Mouse (Mus musculus) heart, adult 8-10 months (tissue): ENCODE measurements around the gene Lcp1. TPM values are rescaled to one million over a fixed set of nuclear protein-coding genes. Genes with fewer than 3 reads are reported as not detected.

ENCODE experiments used
- DNase-seq: peaks from one replicate; pipeline ENCODE4 v3.0.0; 2022; ENCODE audit warnings: low spot score
- total RNA-seq, 4 experiments: library from RNA; stranded (reverse); gene quantifications; 2 replicates each; pipeline ENCODE4 v1.2.4; 2022

The Lcp1 gene
- total RNA-seq, 4 experiments from 2014 or later: 8.8 to 14.3 (median 11.4) TPM

DNA sequence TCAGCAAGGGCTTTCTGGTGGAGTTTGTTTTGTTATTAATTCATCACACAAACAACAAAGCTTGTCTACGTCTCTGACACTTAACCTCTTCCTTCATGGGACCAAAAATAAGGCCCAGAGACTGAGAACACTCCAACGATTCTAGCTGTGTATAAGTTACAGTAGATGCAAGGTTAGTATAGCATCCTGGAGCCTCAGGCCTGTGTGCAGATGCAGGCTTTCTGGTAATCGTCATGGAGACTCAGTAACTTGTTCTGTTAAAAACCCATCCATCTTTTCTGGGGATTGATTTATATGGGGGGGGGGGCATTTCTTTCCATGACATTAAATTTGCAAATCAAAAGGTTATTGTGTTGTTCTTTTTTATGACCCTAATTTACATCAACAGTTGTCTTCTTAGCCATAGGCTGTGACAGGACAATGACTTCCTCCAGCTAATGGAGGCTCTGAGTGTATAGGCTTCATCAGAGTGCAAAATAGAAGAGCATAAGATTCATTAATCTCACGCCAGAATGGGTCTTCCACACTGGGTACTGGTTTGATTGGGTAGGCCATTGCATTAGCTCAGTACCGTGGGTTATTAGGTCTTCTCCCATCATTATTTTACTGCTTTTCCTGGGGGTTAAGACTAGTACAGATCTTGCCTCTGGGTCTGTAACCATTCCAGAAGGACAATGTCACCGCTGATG lies 74.6 kb downstream of the Lcp1 start:
- no peak for DNase-seq

GRCm38 (mm10) chr14:75206307-75206706 lies 75.4 kb downstream of the Lcp1 start:
- no peak for DNase-seq

GRCm38 (mm10) chr14:75208572-75209151 lies 77.8 kb downstream of the Lcp1 start:
- DNase-seq: no peak

GRCm38 (mm10) chr14:75213752-75214151 lies 82.9 kb downstream of the Lcp1 start:
- no peak for DNase-seq

DNA sequence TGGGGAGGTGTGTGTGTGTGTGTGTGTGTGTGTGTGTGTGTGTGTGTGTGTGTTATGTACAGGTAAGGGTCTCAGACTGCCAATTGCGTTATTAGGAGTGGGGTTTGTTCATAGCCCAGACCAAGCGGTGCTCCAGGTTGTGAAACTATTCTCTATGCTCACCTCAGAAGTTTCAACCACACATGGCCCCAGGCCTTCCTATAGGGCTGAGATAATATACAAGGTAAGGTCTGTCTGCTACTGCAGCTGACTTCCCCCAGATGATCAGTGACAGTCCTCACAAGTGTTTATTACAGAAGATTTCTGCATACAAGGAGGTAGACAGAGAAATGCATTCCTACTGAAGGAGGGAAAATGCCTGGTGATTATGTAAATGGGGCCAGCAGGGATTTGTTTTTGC lies 87.9 kb downstream of the Lcp1 start:
- no peak for DNase-seq

DNA sequence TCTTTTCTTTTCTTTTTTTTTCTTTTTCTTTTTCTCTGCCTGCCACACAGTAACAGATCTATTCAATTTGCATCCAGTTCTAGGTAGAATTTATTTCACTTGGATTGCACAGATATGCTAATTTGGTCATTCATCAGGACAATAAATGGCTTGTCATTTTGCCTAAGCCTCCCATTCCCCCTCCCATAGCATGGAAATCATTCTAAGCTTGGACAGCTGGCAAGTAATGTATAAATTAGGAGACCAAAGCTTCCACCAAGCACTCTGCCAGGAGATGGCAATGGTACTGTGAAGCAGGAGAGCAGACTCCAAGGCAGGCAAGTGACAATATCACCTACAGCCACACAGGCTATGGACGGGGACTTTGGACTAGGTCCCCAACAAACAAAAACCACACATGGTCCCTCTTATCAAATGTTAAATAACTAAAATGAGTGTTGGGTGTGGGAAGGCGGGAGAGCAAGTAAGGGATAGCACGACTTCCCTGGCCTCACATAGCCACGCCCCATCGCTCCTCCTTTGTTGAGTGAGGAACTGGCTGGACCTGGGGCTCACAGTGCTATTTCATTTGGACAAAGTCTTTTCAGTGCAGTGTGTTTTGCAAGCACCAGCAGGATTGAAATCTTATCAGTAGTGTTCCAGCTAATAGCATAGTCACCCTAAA lies 88.5 kb downstream of the Lcp1 start:
- no peak for DNase-seq

DNA sequence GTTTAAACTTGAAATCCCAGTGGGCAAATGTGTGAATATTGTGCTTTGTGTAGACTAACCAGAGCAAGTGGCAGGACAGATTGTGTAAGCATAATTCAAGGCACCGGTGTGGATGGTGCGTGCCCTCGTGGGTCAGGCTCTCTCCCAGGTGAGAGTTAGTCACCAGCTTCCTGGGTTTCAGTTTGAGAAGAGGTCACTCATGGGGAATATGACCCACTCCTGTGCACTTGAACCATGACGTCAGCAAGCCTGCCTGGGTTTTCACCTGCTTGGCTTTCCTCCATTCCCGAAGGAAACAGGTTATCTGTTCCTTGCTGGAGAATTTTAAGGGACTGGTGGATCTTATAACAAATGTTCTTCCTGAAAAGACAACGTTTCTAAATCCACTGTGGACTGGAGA lies 91.5 kb downstream of the Lcp1 start:
- DNase-seq: no peak

DNA sequence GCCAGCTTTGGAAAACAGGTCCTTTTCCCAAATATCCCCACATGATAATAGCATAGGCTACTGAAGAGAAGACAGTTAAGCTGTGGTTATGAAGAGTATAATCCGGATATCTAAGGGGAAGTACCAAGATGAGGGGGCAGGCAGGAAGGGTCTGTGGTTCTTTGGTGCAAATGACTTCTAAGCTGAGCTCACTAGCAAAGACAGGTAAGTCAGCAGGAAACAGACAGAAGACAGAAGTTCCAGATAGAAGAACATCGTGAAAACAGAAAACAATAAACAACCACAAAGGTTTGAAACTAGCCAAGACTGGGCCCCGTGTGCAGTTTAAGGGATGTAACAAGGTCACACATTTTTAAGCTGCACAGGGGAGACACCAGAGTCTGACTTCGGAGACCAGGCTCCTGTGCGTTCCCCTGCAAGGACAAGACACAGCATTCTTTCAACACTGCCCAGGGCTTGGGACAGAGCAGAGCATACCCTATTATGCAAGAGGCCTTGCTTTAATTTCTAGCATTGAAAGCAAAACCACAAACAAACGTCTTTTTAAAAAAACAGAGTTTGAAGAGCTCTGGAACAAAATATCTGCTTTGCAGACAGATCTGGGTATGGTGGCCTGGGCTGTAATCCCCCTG lies 96.7 kb downstream of the Lcp1 start:
- DNase-seq: no peak

- DNase-seq: peak; percentile 10
These were observed 98.9 kb downstream of the Lcp1 start for GRCm38 (mm10) chr14:75229834-75230233.

GRCm38 (mm10) chr14:75233070-75233469 lies 102.2 kb downstream of the Lcp1 start:
- DNase-seq: no peak

DNA sequence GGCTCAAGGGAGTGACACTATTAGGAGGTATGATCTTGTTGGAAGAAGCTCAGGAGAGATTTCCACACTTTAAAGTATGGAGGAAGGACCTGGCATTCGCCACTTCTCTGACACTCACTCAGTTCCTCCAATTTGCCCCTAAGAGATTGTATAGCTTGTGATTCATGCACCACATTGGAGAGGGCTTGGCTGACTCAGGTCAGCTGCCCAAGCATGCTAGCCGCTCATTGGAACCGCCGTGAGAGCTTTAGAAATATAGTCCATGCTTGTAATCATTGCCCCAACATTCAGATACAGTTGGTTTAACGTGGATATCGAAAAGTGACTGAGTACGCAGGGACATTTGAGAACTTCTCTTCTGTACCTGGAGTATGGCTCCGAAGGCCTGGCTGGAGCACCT lies 104.7 kb downstream of the Lcp1 start:
- no peak for DNase-seq

GRCm38 (mm10) chr14:75235955-75236635 lies 105.2 kb downstream of the Lcp1 start:
- no peak for DNase-seq

DNA sequence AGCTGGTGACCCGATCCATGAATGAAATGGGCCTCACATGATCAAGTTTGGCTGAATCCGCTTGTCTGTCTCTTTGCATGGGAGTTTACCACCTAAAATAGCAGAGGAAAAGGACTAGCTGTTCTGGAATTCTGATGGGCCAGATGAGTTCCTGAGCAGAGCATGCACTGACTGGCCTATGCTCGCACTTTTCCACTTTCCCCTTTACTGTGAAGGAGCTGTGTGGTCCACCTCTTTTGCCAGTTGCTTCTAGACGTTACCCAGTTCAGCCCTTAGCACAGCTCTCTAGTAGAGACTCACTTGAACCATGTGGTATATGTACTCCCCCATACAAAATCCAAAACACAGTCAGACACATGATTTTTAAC lies 105.7 kb downstream of the Lcp1 start:
- no peak for DNase-seq

GRCm38 (mm10) chr14:75237096-75237495 lies 106.2 kb downstream of the Lcp1 start:
- no peak for DNase-seq

GRCm38 (mm10) chr14:75238054-75238692 lies 107.3 kb downstream of the Lcp1 start:
- DNase-seq: no peak

- no peak for DNase-seq
These were observed 111.2 kb downstream of the Lcp1 start, which contains the start of gene Cpb2 for GRCm38 (mm10) chr14:75242087-75242486. Cpb2 (plus strand) TSS chr14:75242287.

DNA sequence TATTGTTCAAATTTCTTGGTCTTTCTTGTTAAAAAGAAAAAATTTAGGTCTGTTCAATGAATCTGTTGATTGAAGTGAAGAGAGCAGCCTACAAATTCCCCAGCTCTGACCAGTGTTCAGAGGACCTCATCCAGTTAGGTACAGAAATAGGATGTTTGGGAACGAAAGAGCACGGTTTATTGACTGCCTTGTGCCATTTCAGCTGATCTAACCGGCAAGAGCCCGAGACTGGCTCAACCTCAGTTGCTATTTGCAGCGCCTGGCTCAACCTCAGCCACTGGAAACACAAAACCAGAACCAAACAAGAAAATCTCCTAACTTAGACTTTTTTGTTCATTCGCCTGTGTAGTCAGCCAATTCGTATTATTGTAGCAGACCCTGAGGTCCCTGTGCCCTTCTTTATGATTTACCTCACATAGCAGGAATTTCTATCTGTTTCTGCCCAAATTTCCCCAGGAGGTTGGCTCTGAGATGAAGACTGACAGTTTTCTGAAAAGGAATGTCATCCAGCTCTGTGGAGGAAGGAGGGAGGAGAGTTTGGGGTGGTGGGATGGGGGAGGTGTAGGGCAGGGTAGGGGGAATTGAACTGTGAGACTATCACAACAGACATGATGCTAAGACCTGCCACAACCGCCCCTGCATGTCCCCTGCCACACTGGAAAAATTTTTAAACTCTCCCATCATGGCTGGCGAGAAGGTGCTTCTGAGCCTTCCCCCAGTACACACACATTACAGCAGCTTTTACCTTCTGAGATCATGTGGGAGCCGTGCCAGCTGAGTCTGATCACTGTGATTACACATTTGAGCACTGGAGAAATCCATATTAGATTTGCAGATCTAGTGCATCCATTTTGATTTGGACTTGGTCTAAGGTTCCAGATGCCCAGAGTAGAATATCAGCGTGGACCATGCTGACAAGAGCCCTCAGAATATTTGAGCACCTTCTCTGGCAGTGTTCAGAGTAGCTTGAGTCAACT lies 115.4 kb downstream of the Lcp1 start:
- DNase-seq: no peak

- no peak for DNase-seq
These were observed 119.5 kb downstream of the Lcp1 start for GRCm38 (mm10) chr14:75250432-75250831.

- no peak for DNase-seq
These were observed 125.6 kb downstream of the Lcp1 start for GRCm38 (mm10) chr14:75256521-75256920.

- no peak for DNase-seq
These were observed 138.6 kb downstream of the Lcp1 start for GRCm38 (mm10) chr14:75269531-75269930.
